Mouse (Mus musculus): ENCODE measurements around the gene Galr2. TPM values are rescaled to one million over a fixed set of nuclear protein-coding genes. Genes with fewer than 3 reads are reported as not detected.
A peak's percentile ranks its signal among the peaks of the same experiment; 100 is the strongest.

The Galr2 gene
- polyA plus RNA-seq, 1 experiment from 2014 or later, result 0.07 TPM

- H3K4me2 ChIP-seq, result peak overlapping the region; percentile 42
- H3K4me1 ChIP-seq (ENCODE audit: control insufficient read depth, insufficient read depth, low read length), result peaks cover 11% of the 10 kb centered on the region
- ATAC-seq (ENCODE audit: low FRiP score) (no peak), DNase-seq (ENCODE audit: low spot score, missing footprints) (peak; percentile 93)
- H3K27me3 ChIP-seq (ENCODE audit: control insufficient read depth, insufficient read depth, low read length), result peaks cover 53% of the 10 kb centered on the region
- H3K27ac ChIP-seq (ENCODE audit: low read depth, low read length), result no peak overlapping the region
- H3K4me3 ChIP-seq (ENCODE audit: low read depth, low read length), result peak overlapping the region; percentile 22
- no peaks in the 10 kb centered on the region for H3K9me3 ChIP-seq (ENCODE audit: control insufficient read depth, low read length)
- H3K36me3 ChIP-seq (ENCODE audit: control insufficient read depth, insufficient read depth, low read length), result no peaks in the 10 kb centered on the region
- 0 out of 2 replicates have a peak overlapping the region, but pooled peaks have one; percentile 30 for H3K9ac ChIP-seq (ENCODE audit: low read length)
- 2% methylated on average over 18 of the region's 18 CpGs for WGBS
Observed at GRCm38 (mm10) chr11:116281671-116282070, 932 bp downstream of the Galr2 start.

GRCm38 (mm10) chr11:116282089-116282488, 1.4 kb downstream of the Galr2 start:
- 0% methylated on average over 11 of the region's 11 CpGs for WGBS
- H3K27me3 ChIP-seq (ENCODE audit: control insufficient read depth, insufficient read depth, low read length), result peaks cover 53% of the 10 kb centered on the region
- peak overlapping the region; percentile 42; the same call in 1 of the 2 replicates for H3K4me2 ChIP-seq
- no peaks in the 10 kb centered on the region for H3K9me3 ChIP-seq (ENCODE audit: control insufficient read depth, low read length)
- H3K27ac ChIP-seq (ENCODE audit: low read depth, low read length), result no peak overlapping the region
- ATAC-seq (ENCODE audit: low FRiP score), result no peak
- no peaks in the 10 kb centered on the region for H3K36me3 ChIP-seq (ENCODE audit: control insufficient read depth, insufficient read depth, low read length)
- H3K4me1 ChIP-seq (ENCODE audit: control insufficient read depth, insufficient read depth, low read length), result peaks cover 11% of the 10 kb centered on the region
- DNase-seq (ENCODE audit: low spot score, missing footprints), result peak; percentile 93
- peak overlapping the region; percentile 22; the same call in 1 of the 2 replicates for H3K4me3 ChIP-seq (ENCODE audit: low read depth, low read length)
- H3K9ac ChIP-seq (ENCODE audit: low read length), result no peak overlapping the region

- no peak overlapping the region for H3K9ac ChIP-seq (ENCODE audit: low read length)
- 12% methylated on average over 48 of the region's 48 CpGs for WGBS
- peaks cover 11% of the 10 kb centered on the region for H3K4me1 ChIP-seq (ENCODE audit: control insufficient read depth, insufficient read depth, low read length)
- H3K27me3 ChIP-seq (ENCODE audit: control insufficient read depth, insufficient read depth, low read length), result peaks cover 53% of the 10 kb centered on the region
- no peak overlapping the region for H3K4me3 ChIP-seq (ENCODE audit: low read depth, low read length)
- H3K27ac ChIP-seq (ENCODE audit: low read depth, low read length), result no peak overlapping the region
- ATAC-seq (ENCODE audit: low FRiP score), result no peak
- no peaks in the 10 kb centered on the region for H3K36me3 ChIP-seq (ENCODE audit: control insufficient read depth, insufficient read depth, low read length)
- H3K9me3 ChIP-seq (ENCODE audit: control insufficient read depth, low read length), result no peaks in the 10 kb centered on the region
- peak; percentile 82 for DNase-seq (ENCODE audit: low spot score, missing footprints)
- no peak overlapping the region for H3K4me2 ChIP-seq
Observed at GRCm38 (mm10) chr11:116282912-116283521, 2.3 kb downstream of the Galr2 start.

- H3K4me3 ChIP-seq (ENCODE audit: low read depth, low read length), result no peak overlapping the region
- DNase-seq (ENCODE audit: low spot score, missing footprints) (peak; percentile 84), ATAC-seq (ENCODE audit: low FRiP score) (no peak)
- H3K36me3 ChIP-seq (ENCODE audit: control insufficient read depth, insufficient read depth, low read length), result peaks cover 6% of the 10 kb centered on the region; the same call in 1 of the 2 replicates
- H3K4me2 ChIP-seq, result no peak overlapping the region
- WGBS, result 68% methylated on average over 6 of the region's 6 CpGs
- H3K27me3 ChIP-seq (ENCODE audit: control insufficient read depth, insufficient read depth, low read length), result peaks cover 53% of the 10 kb centered on the region
- no peak overlapping the region for H3K27ac ChIP-seq (ENCODE audit: low read depth, low read length)
- peaks cover 11% of the 10 kb centered on the region for H3K4me1 ChIP-seq (ENCODE audit: control insufficient read depth, insufficient read depth, low read length)
- no peaks in the 10 kb centered on the region for H3K9me3 ChIP-seq (ENCODE audit: control insufficient read depth, low read length)
- no peak overlapping the region for H3K9ac ChIP-seq (ENCODE audit: low read length)
Observed at GRCm38 (mm10) chr11:116283982-116284381, 3.2 kb downstream of the Galr2 start.

- H3K4me1 ChIP-seq (ENCODE audit: control insufficient read depth, insufficient read depth, low read length), result peaks cover 11% of the 10 kb centered on the region
- peaks cover 9% of the 10 kb centered on the region; the same call in 1 of the 2 replicates for H3K36me3 ChIP-seq (ENCODE audit: control insufficient read depth, insufficient read depth, low read length)
- H3K4me2 ChIP-seq, result no peak overlapping the region
- WGBS, result 73% methylated on average over 7 of the region's 7 CpGs
- DNase-seq (ENCODE audit: low spot score, missing footprints), result no peak
- no peak overlapping the region for H3K4me3 ChIP-seq (ENCODE audit: low read depth, low read length)
- peaks cover 42% of the 10 kb centered on the region for H3K27me3 ChIP-seq (ENCODE audit: control insufficient read depth, insufficient read depth, low read length)
- no peaks in the 10 kb centered on the region for H3K9me3 ChIP-seq (ENCODE audit: control insufficient read depth, low read length)
- no peak for ATAC-seq (ENCODE audit: low FRiP score)
- H3K9ac ChIP-seq (ENCODE audit: low read length), result no peak overlapping the region
- H3K27ac ChIP-seq (ENCODE audit: low read depth, low read length), result no peak overlapping the region
Observed at GRCm38 (mm10) chr11:116285770-116286191, 5.0 kb downstream of the Galr2 start.

- Histone ChIP-seq H3K4me1 (ENCODE audit: control insufficient read depth, insufficient read depth, low read length) (no peaks in the 10 kb centered on the region), H3K4me3 (ENCODE audit: low read depth, low read length) (no peak overlapping the region), H3K27me3 (ENCODE audit: control insufficient read depth, insufficient read depth, low read length) (peaks cover 26% of the 10 kb centered on the region), H3K4me2 (no peak overlapping the region), H3K27ac (ENCODE audit: low read depth, low read length) (no peak overlapping the region), H3K36me3 (ENCODE audit: control insufficient read depth, insufficient read depth, low read length) (peaks cover 9% of the 10 kb centered on the region; the same call in 1 of the 2 replicates), H3K9me3 (ENCODE audit: control insufficient read depth, low read length) (no peaks in the 10 kb centered on the region), H3K9ac (ENCODE audit: low read length) (no peak overlapping the region)
- DNase-seq (ENCODE audit: low spot score, missing footprints), result no peak
- ATAC-seq (ENCODE audit: low FRiP score), result no peak
- WGBS, result 76% methylated on average over 5 of the region's 5 CpGs
Observed at GRCm38 (mm10) chr11:116287351-116287750, 6.6 kb downstream of the Galr2 start.

- no peak for ATAC-seq (ENCODE audit: low FRiP score)
Observed at GRCm38 (mm10) chr11:116290556-116290955, 9.8 kb downstream of the Galr2 start.

GRCm38 (mm10) chr11:116292401-116292800, 11.7 kb downstream of the Galr2 start:
- no peak overlapping the region for H3K9ac ChIP-seq (ENCODE audit: low read length)
- H3K9me3 ChIP-seq (ENCODE audit: control insufficient read depth, low read length), result no peaks in the 10 kb centered on the region
- ATAC-seq (ENCODE audit: low FRiP score), result no peak
- no peak overlapping the region for H3K4me3 ChIP-seq (ENCODE audit: low read depth, low read length)
- no peak for DNase-seq (ENCODE audit: low spot score, missing footprints)
- no peak overlapping the region for H3K4me2 ChIP-seq
- peaks cover 9% of the 10 kb centered on the region; the same call in 1 of the 2 replicates for H3K36me3 ChIP-seq (ENCODE audit: control insufficient read depth, insufficient read depth, low read length)
- H3K27me3 ChIP-seq (ENCODE audit: control insufficient read depth, insufficient read depth, low read length), result no peaks in the 10 kb centered on the region
- H3K4me1 ChIP-seq (ENCODE audit: control insufficient read depth, insufficient read depth, low read length), result no peaks in the 10 kb centered on the region
- no peak overlapping the region for H3K27ac ChIP-seq (ENCODE audit: low read depth, low read length)
- 94% methylated on average over 13 of the region's 13 CpGs for WGBS

More at GRCm38 (mm10) chr11:116290556-116290955, 9.8 kb downstream of the Galr2 start:
- Histone ChIP-seq H3K9me3 (ENCODE audit: control insufficient read depth, low read length) (no peaks in the 10 kb centered on the region), H3K9ac (ENCODE audit: low read length) (no peak overlapping the region), H3K4me1 (ENCODE audit: control insufficient read depth, insufficient read depth, low read length) (no peaks in the 10 kb centered on the region), H3K27me3 (ENCODE audit: control insufficient read depth, insufficient read depth, low read length) (no peaks in the 10 kb centered on the region; the same call in 1 of the 2 replicates), H3K4me3 (ENCODE audit: low read depth, low read length) (no peak overlapping the region), H3K4me2 (no peak overlapping the region), H3K27ac (ENCODE audit: low read depth, low read length) (no peak overlapping the region), H3K36me3 (ENCODE audit: control insufficient read depth, insufficient read depth, low read length) (peaks cover 9% of the 10 kb centered on the region; the same call in 1 of the 2 replicates)
- WGBS, result 85% methylated on average over 8 of the region's 8 CpGs
- DNase-seq (ENCODE audit: low spot score, missing footprints), result no peak

- DNase-seq (ENCODE audit: low spot score, missing footprints), result no peak
- Histone ChIP-seq H3K4me2 (no peak overlapping the region), H3K9me3 (ENCODE audit: control insufficient read depth, low read length) (no peaks in the 10 kb centered on the region), H3K9ac (ENCODE audit: low read length) (no peak overlapping the region), H3K36me3 (ENCODE audit: control insufficient read depth, insufficient read depth, low read length) (peaks cover 7% of the 10 kb centered on the region; the same call in 1 of the 2 replicates), H3K4me1 (ENCODE audit: control insufficient read depth, insufficient read depth, low read length) (no peaks in the 10 kb centered on the region), H3K4me3 (ENCODE audit: low read depth, low read length) (no peak overlapping the region), H3K27me3 (ENCODE audit: control insufficient read depth, insufficient read depth, low read length) (no peaks in the 10 kb centered on the region), H3K27ac (ENCODE audit: low read depth, low read length) (no peak overlapping the region)
- WGBS, result 86% methylated on average over 12 of the region's 12 CpGs
- ATAC-seq (ENCODE audit: low FRiP score), result no peak
Observed at GRCm38 (mm10) chr11:116293538-116294137, 12.9 kb downstream of the Galr2 start.
